Mouse (Mus musculus) midbrain, postnatal 0 days (tissue): ENCODE measurements around the gene Pdzd2. TPM values are rescaled to one million over a fixed set of nuclear protein-coding genes. Genes with fewer than 3 reads are reported as not detected.

Experiments
- ATAC-seq: fragments of 200-750 bp; cut with Nextera tagmentation; 2 replicates; pipeline ENCODE4 v1.8.0; 2017; ENCODE audit warnings: moderate number of reproducible peaks, mild to moderate bottlenecking, moderate TSS enrichment, moderate library complexity; ENCODE audit not compliant: low FRiP score
- DNase-seq: peaks from one replicate; pipeline ENCODE4 v3.0.0-alpha.2; 2015; ENCODE audit warnings: low spot score
- H3K27ac ChIP-seq: fragments of 300-500 bp; sonication (generic); 2 replicates; pipeline ENCODE4 v1.5.1; 2014; ENCODE audit warnings: low read depth, mild to moderate bottlenecking, low read length, mixed read lengths
- H3K27me3 ChIP-seq: fragments of 300-500 bp; sonication (generic); 2 replicates; pipeline ENCODE4 v1.6.1; 2014; ENCODE audit warnings: low read length, control low read depth, mixed read lengths; ENCODE audit not compliant: insufficient read depth
- H3K36me3 ChIP-seq: fragments of 300-500 bp; sonication (generic); 2 replicates; pipeline ENCODE4 v1.6.1; 2014; ENCODE audit warnings: low read length, control low read depth, mixed read lengths; ENCODE audit not compliant: insufficient read depth
- H3K4me1 ChIP-seq: fragments of 300-500 bp; sonication (generic); 2 replicates; pipeline ENCODE4 v1.6.1; 2014; ENCODE audit warnings: mild to moderate bottlenecking, control low read depth, antibody characterized with exemption, low read length, mixed read lengths; ENCODE audit not compliant: insufficient read depth
- H3K4me2 ChIP-seq: fragments of 300-500 bp; sonication (generic); 2 replicates; pipeline ENCODE4 v1.6.1; 2014; ENCODE audit warnings: low read depth, mild to moderate bottlenecking, low read length, mixed read lengths; ENCODE audit not compliant: poor library complexity, severe bottlenecking
- H3K4me3 ChIP-seq: fragments of 300-500 bp; sonication (generic); 2 replicates; pipeline ENCODE4 v1.5.1; 2014; ENCODE audit warnings: low read depth, mild to moderate bottlenecking, low read length, moderate library complexity
- H3K9ac ChIP-seq: fragments of 300-500 bp; sonication (generic); replicated peaks from 2 replicates; pipeline ENCODE4 v1.6.1; 2014; ENCODE audit warnings: mild to moderate bottlenecking, low read length, moderate library complexity, mixed read lengths; ENCODE audit not compliant: poor library complexity, severe bottlenecking
- H3K9me3 ChIP-seq: fragments of 300-500 bp; sonication (generic); 2 replicates; pipeline ENCODE4 v1.6.1; 2016; ENCODE audit warnings: low read length, control low read depth
- CTCF ChIP-seq: IDR thresholded peaks from 2 replicates; pipeline ENCODE4 v1.5.1; 2016; ENCODE audit warnings: antibody characterized with exemption, mild to moderate bottlenecking
- WGBS: fragments of 180-500 bp; shearing (Covaris S2); extraction: QIAGEN DNeasy Blood & Tissue Kit; methylation state at CpG from one replicate; pipeline ENCODE4 v1.1.7; 2014; 5-methylcytosine and 5-hydroxymethylcytosine counted together
- polyA plus RNA-seq: library from polyadenylated mRNA; unstranded; fragments of >200 nt; fragmentation: Nextera tagmentation; extraction: Ambion mirVana; gene quantifications from 2 replicates; pipeline ENCODE4 v1.2.1, GENCODE M21; 2015
- total RNA-seq: library from RNA; depleted of rRNA; stranded (reverse); fragments of >200 nt; gene quantifications from 2 replicates; pipeline ENCODE4 v1.2.3, GENCODE M21; 2014

Gene Pdzd2
- total and polyA plus RNA-seq, 2 experiments from 2014 or later: 15.8 to 29.8 TPM

DNA sequence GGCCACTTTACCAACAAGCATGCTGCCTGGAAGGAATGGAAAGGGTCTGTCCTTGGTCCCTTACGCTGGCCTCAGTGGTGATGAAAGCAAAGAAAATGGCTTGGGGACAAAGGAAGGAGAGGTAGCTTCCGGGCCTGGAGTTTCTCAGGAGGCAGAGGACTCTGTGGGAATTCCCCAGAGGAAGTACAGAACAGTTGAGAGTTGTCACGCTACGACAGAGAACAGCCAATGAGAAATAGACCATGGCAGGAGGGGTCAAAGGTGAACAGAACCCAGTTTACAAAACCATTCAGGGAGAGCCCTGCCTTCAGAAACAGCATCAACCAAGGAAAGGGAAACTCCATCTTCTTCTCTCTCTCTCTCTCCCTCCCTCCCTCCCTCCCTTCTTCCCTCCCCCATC, 309.1 kb downstream of the Pdzd2 start:
- no peak overlapping the region for H3K9ac ChIP-seq
- H3K4me2 ChIP-seq: no peak overlapping the region
- no peak overlapping the region for H3K4me3 ChIP-seq
- ATAC-seq (no peak), DNase-seq (no peak)
- H3K9me3 ChIP-seq: no peaks in the 10 kb centered on the region
- H3K27me3 ChIP-seq: no peaks in the 10 kb centered on the region
- no peak for TF ChIP-seq CTCF
- H3K36me3 ChIP-seq: 0 out of 2 replicates have a peak, but pooled peaks cover 2% of the 10 kb centered on the region
- no peak overlapping the region for H3K27ac ChIP-seq
- no peaks in the 10 kb centered on the region for H3K4me1 ChIP-seq
- 60% methylated on average over 4 of the region's 4 CpGs for WGBS

DNA sequence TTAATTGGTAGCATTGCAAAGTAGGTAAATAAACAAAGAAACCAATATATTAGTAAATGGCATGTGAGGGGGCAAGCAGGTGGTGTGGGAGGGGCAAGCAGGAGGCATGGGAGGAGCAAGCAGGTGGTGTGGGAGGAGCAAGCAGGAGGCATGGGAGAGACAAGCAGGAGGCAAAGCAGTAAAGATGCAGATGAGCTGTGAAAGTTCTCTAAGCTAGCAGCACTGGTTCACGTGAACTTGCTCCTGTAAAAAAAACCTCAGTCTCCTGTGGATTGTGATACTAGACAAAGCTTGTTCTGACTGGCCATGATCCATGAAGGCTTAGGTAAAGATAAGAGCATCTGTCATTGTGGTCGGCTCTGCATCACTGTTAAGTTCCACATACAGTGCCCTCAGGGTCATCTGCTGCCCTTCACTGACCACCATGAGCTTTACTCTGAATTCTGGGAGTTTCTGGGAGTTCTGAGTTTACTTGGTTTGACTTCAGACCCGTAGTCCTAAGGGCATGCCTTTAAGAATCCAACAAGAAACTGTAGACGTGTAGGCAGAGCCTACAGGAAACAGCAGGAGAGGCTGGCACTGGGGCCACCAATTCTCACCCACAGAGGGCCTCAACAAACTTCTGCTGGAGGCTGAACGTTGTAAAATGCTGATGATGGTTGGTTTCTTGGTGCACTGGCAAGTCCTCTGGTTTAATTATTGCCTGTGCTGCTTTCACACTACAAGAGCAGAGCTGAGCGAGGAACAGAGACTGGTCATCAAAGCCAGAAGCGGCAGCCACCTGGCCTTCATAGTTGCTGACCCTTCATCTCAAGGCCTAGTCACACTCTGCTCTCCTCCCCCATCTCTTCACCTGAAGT, 309.9 kb downstream of the Pdzd2 start:
- 79% methylated on average over 7 of the region's 7 CpGs for WGBS
- 0 out of 2 replicates have a peak, but pooled peaks cover 2% of the 10 kb centered on the region for H3K36me3 ChIP-seq

DNA sequence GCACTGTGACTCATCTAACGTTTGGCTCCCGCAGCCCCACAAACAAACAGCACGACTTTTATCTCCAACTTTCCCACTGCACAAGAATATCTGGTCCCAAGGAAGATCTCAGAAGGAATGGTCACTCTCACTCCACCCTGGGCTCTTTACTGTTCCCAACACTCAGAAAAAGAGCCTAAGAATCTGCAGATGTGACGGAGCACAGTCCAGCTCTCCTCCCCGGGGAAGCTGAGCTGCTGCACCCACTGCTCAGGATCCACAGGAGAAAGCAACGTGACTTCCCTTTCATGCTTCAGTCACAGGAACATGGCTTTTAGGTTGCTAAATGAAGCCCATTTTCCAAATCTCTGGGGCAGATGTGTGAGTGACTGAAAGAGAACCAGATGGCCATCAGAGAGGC, 311.9 kb downstream of the Pdzd2 start:
- TF ChIP-seq CTCF: no peak
- DNase-seq: no peak
- Histone ChIP-seq H3K4me3 (no peak overlapping the region), H3K9ac (no peak overlapping the region), H3K4me2 (no peak overlapping the region), H3K36me3 (0 out of 2 replicates have a peak, but pooled peaks cover 2% of the 10 kb centered on the region), H3K4me1 (no peaks in the 10 kb centered on the region), H3K27ac (no peak overlapping the region), H3K9me3 (no peaks in the 10 kb centered on the region), H3K27me3 (no peaks in the 10 kb centered on the region)
- 85% methylated on average over 6 of the region's 6 CpGs for whole genome bisulfite sequencing
- no peak for ATAC-seq

More for the DNA sequence above, 309.9 kb downstream of the Pdzd2 start:
- H3K27me3 ChIP-seq: no peaks in the 10 kb centered on the region
- H3K9ac ChIP-seq: no peak overlapping the region
- no peak overlapping the region for H3K27ac ChIP-seq
- no peaks in the 10 kb centered on the region for H3K9me3 ChIP-seq
- TF ChIP-seq CTCF: no peak
- H3K4me3 ChIP-seq: no peak overlapping the region
- DNase-seq: no peak
- no peak for ATAC-seq
- no peak overlapping the region for H3K4me2 ChIP-seq
- no peaks in the 10 kb centered on the region for H3K4me1 ChIP-seq

DNA sequence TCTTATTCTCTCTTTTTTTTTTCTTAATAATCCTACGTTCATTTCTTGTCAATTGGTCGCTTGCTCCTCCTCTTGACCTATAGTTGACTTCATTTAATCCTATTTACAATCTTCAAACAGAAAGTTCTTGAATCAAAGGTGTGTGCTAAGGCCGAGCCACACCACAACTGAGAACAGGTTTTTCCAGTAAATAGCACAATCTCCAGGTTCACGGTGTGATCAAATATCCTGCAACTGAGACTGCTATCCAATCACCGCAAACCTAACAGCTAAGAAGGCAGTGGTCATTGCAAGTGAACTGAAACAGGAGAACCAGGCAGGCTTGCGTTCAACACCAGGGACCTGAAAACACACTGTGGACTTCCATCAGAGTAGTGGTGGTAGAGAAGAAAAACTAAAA, 313.4 kb downstream of the Pdzd2 start:
- no peak for TF ChIP-seq CTCF
- 0 out of 2 replicates have a peak, but pooled peaks cover 2% of the 10 kb centered on the region for H3K36me3 ChIP-seq
- no peak overlapping the region for H3K9ac ChIP-seq
- DNase-seq (no peak), ATAC-seq (no peak)
- H3K4me1 ChIP-seq: no peaks in the 10 kb centered on the region
- no peak overlapping the region for H3K4me3 ChIP-seq
- H3K27me3 ChIP-seq: no peaks in the 10 kb centered on the region
- no peaks in the 10 kb centered on the region for H3K9me3 ChIP-seq
- WGBS: 94% methylated on average over 6 of the region's 6 CpGs
- no peak overlapping the region for H3K4me2 ChIP-seq
- H3K27ac ChIP-seq: no peak overlapping the region

DNA sequence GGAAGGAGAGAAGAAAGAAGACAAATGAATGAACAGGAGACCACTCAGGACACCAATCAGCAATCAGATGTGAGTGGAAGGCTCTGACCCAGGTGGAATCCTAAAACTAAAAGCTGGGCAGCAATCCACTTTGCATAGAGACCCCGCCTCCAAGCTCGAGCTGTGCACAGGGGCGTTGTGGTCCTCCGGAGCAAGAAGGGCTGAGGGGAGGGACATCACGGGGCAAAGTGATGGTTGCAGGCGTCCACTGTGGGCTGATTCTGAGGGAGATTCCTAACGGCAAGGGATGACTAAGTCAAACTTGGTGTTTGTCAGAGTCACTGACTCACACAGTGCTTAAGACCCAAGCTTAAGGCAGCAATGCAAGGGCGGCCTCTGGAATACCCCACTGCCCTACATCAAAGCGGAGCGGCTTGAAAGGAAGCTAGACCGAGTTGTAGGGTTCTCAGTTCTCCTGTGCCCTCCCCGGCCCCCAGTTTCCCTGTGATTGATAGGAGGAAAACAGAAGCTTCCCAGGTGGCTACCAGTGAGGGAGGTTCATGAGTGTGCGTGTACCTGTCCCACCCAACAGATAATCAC, 314.6 kb downstream of the Pdzd2 start:
- H3K9me3 ChIP-seq: no peaks in the 10 kb centered on the region
- ATAC-seq (no peak), DNase-seq (no peak)
- H3K27ac ChIP-seq: no peak overlapping the region
- no peak overlapping the region for H3K4me3 ChIP-seq
- no peaks in the 10 kb centered on the region for H3K36me3 ChIP-seq
- H3K9ac ChIP-seq: no peak overlapping the region
- 50% methylated on average over 13 of the region's 13 CpGs for WGBS
- no peak for TF ChIP-seq CTCF
- no peaks in the 10 kb centered on the region for H3K27me3 ChIP-seq
- no peak overlapping the region for H3K4me2 ChIP-seq
- H3K4me1 ChIP-seq: no peaks in the 10 kb centered on the region

DNA sequence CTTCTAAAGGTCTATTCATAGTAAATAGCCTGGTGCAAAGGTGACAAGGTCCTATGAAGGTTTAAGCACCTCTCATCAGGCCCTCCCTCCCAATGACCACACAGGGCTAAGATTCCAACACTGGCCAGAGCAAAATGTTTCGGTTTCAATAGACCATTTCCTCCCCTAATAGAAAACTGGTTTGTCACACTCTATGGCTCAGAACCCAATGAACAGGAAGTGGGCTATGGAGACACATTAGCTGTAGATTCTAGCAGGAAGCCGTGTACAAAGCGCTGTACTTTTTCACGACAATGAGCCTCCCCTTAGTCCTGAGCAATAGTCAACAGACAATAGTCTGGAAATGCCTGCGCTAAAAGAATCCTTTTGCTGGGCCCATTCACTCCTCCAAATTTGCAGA, 315.5 kb downstream of the Pdzd2 start:
- Histone ChIP-seq H3K27me3 (no peaks in the 10 kb centered on the region), H3K4me3 (no peak overlapping the region), H3K4me1 (no peaks in the 10 kb centered on the region), H3K4me2 (no peak overlapping the region), H3K9me3 (no peaks in the 10 kb centered on the region), H3K36me3 (no peaks in the 10 kb centered on the region), H3K27ac (no peak overlapping the region), H3K9ac (no peak overlapping the region)
- no peak for TF ChIP-seq CTCF
- 63% methylated on average over 5 of the region's 5 CpGs for WGBS
- ATAC-seq (no peak), DNase-seq (no peak)
